Mouse (Mus musculus) small intestine, adult 2 months (tissue): ENCODE data around the gene Rin1. TPM values are rescaled to one million over a fixed set of nuclear protein-coding genes. Genes with fewer than 3 reads are reported as not detected.
A peak's percentile ranks its signal among the peaks of the same experiment; 100 is the strongest.

Source experiments
- H3K27ac ChIP-seq: fragments of 200-500 bp; 2 replicates; pipeline ENCODE4 v1.5.1; 2012; ENCODE audit warnings: low read depth, low read length, control low read depth, inconsistent platforms; ENCODE audit not compliant: insufficient read depth
- H3K27me3 ChIP-seq: fragments of 200-500 bp; 2 replicates; pipeline ENCODE4 v1.6.1; 2012; ENCODE audit warnings: mild to moderate bottlenecking, moderate library complexity, low read length, inconsistent platforms; ENCODE audit not compliant: control insufficient read depth, insufficient read depth
- H3K36me3 ChIP-seq: fragments of 200-500 bp; 2 replicates; pipeline ENCODE4 v1.6.1; 2012; ENCODE audit warnings: mild to moderate bottlenecking, low read length, control low read depth, inconsistent platforms; ENCODE audit not compliant: control insufficient read depth, insufficient read depth
- H3K4me1 ChIP-seq: fragments of 200-500 bp; 2 replicates; pipeline ENCODE4 v1.6.1; 2012; ENCODE audit warnings: low read length, inconsistent platforms, mixed read lengths; ENCODE audit not compliant: control insufficient read depth, insufficient read depth, insufficient read length
- H3K4me3 ChIP-seq: fragments of 200-500 bp; 2 replicates; pipeline ENCODE4 v1.5.1; 2012; ENCODE audit warnings: low read depth, mild to moderate bottlenecking, control low read depth, inconsistent platforms, low read length, moderate library complexity
- CTCF ChIP-seq: fragments of 200-500 bp; IDR thresholded peaks from 2 replicates; pipeline ENCODE4 v1.5.1; 2012; ENCODE audit warnings: low read depth, mild to moderate bottlenecking, control low read depth, inconsistent platforms, low read length, moderate library complexity, mixed read lengths; ENCODE audit not compliant: insufficient replicate concordance, insufficient read length; ENCODE audit errors: extremely low read depth
- POLR2A ChIP-seq: fragments of 200-500 bp; IDR thresholded peaks from 2 replicates; pipeline ENCODE4 v1.6.1; 2012; ENCODE audit warnings: low read depth, mild to moderate bottlenecking, control low read depth, inconsistent platforms, low read length, moderate library complexity
- WGBS: fragments of 180-500 bp; shearing (Covaris S2); methylation state at CpG from one replicate; pipeline ENCODE4 v1.1.7; 2018; 5-methylcytosine and 5-hydroxymethylcytosine counted together
- polyA plus RNA-seq: library from polyadenylated mRNA; depleted of rRNA; stranded (reverse); fragments of >200 nt; gene quantifications from 2 replicates; pipeline ENCODE4 v1.2.3, GENCODE M21; 2012

The Rin1 gene
- polyA plus RNA-seq, 1 experiment, result 8.2 TPM

DNA sequence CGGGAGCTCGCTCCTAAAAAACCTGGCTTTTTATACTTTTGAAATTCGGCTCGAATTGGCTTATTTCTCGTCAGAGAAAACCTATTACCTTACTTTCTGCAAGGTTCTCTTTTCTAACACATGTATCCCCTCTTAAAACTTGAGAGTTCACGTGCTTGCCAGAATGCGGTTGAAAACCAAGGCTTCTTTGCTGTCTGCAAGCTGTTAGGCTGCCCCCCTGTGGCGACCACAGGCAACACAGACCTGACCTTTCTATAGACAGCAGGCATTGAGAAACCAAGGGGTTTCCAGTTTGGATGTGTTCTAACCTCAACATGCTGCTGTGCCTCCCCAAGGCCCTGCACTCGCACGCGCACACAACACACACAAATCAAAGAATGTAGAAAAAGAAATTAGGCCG lies 33.5 kb upstream of the Rin1 start:
- WGBS, result 20% methylated on average over 12 of the region's 12 CpGs
- no peak overlapping the region for H3K27ac ChIP-seq

GRCm38 (mm10) chr19:5017611-5018010 lies 32.7 kb upstream of the Rin1 start:
- no peak overlapping the region for H3K27ac ChIP-seq
- H3K36me3 ChIP-seq, result no peaks in the 10 kb centered on the region
- WGBS, result 81% methylated on average over 4 of the region's 4 CpGs
- no peaks in the 10 kb centered on the region for H3K27me3 ChIP-seq
- TF ChIP-seq POLR2A (no peak), CTCF (no peak)
- no peak overlapping the region for H3K4me3 ChIP-seq
- no peaks in the 10 kb centered on the region for H3K4me1 ChIP-seq

More for the DNA sequence above, 33.5 kb upstream of the Rin1 start:
- no peaks in the 10 kb centered on the region for H3K27me3 ChIP-seq
- H3K36me3 ChIP-seq, result no peaks in the 10 kb centered on the region
- no peaks in the 10 kb centered on the region for H3K4me1 ChIP-seq
- TF ChIP-seq POLR2A (no peak), CTCF (peak; percentile 86; the same call in 1 of the 2 replicates)
- no peak overlapping the region for H3K4me3 ChIP-seq

- TF ChIP-seq CTCF (no peak), POLR2A (no peak)
- Histone ChIP-seq H3K4me3 (no peak overlapping the region), H3K27ac (no peak overlapping the region), H3K36me3 (no peaks in the 10 kb centered on the region), H3K4me1 (no peaks in the 10 kb centered on the region), H3K27me3 (no peaks in the 10 kb centered on the region)
- WGBS, result 78% methylated on average over 3 of the region's 3 CpGs
Measured at GRCm38 (mm10) chr19:5018191-5018590, 32.1 kb upstream of the Rin1 start.

DNA sequence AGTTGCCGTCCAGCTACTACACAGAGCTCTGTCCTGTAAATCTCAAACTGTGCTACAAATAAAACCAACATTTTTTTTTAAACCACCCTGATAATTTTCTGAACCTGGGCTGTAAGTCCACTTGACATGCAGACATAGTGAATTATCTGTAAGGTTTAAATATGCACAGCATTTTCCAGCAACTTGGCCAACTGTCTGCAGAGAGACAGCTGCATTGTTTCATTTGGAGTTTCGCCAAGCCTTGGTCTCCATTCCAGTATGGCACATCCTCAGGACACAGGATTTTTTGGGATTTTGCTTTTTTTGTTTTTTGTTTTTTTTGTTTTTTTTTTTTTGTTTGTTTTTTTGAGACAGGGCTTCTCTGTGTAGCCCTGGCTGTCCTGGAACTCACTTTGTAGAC lies 28.9 kb upstream of the Rin1 start:
- WGBS, result 91% methylated on average over 2 of the region's 2 CpGs
- Histone ChIP-seq H3K27me3 (no peaks in the 10 kb centered on the region), H3K36me3 (no peaks in the 10 kb centered on the region), H3K27ac (no peak overlapping the region), H3K4me3 (no peak overlapping the region), H3K4me1 (peaks cover 5% of the 10 kb centered on the region; the same call in 1 of the 2 replicates)
- TF ChIP-seq POLR2A (no peak), CTCF (no peak)

DNA sequence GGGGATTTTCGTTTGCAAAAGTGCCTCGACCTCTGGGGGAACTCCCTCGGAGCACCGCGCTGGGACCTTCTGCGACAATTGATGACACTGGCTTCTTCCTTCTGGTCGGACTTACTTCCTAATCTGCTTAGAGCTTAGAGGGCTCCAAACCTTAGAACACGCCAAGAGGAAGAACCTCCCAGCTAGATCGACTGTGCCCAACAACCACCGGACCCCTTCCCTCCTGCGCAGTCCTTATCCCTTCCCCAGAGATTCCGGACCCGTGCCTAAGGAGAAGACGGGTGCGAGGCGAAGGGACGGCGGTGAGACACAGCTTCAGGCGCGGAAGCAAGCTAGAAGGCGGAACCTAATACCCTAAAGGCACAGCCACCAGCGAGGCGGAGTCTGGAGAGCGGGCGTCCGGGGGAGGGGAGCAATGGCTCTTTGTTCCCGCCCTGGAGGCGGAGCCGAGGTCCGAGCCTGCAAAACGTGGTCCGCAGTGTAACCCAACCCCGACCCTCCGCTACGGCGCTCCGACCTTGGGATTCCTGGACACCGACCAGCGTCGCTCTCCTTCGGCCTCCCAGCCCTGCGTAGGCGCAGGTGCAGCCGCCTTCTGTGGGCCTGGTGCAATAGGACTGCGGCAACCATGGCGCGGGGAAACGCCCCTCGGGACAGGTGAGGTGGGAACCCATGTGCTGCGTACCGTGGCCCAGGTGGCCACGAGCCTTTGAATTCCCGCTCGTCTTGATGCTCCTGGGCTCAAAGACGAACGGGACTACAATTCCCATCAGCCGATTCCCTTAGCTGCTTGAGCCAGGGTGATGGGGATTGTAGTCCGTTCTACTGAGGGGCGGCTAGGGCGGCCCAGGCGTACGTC lies 26.4 kb upstream of the Rin1 start, which contains the start of gene Slc29a2:
Gene Slc29a2 (plus strand): TSS at position 240 of the 859 bp plus-strand sequence.
- Histone ChIP-seq H3K36me3 (no peaks in the 10 kb centered on the region), H3K27ac (peak within 1 kb of the TSS; percentile 81), H3K4me3 (peak within 1 kb of the TSS; percentile 86), H3K27me3 (no peaks in the 10 kb centered on the region), H3K4me1 (peaks cover 5% of the 10 kb centered on the region; the same call in 1 of the 2 replicates)
- WGBS, result under 1% methylated on average over 62 of the region's 62 CpGs
- peak; percentile 59 for TF ChIP-seq POLR2A
- no peak for TF ChIP-seq CTCF

DNA sequence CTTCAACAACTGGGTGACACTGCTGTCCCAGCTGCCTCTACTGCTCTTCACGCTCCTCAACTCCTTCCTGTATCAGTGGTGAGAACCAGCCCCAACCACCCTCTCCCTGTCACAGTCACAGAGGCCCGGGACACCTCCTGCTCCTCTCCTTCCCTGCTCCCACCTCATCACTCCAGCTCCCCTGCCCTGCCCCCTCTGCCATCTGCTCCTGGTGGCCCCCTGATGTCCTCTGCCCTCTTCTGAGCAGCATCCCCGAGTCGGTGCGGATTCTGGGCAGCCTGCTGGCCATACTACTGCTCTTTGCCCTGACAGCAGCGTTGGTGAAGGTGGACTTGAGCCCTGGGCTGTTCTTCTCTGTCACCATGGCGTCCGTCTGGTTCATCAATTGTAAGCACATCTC lies 24.2 kb upstream of the Rin1 start:
- TF ChIP-seq CTCF, result no peak
- TF ChIP-seq POLR2A, result no peak
- peaks cover 5% of the 10 kb centered on the region; the same call in 1 of the 2 replicates for H3K4me1 ChIP-seq
- no peaks in the 10 kb centered on the region for H3K27me3 ChIP-seq
- no peak overlapping the region for H3K27ac ChIP-seq
- no peak overlapping the region for H3K4me3 ChIP-seq
- no peaks in the 10 kb centered on the region; the same call in 1 of the 2 replicates for H3K36me3 ChIP-seq
- WGBS, result 90% methylated on average over 8 of the region's 8 CpGs

DNA sequence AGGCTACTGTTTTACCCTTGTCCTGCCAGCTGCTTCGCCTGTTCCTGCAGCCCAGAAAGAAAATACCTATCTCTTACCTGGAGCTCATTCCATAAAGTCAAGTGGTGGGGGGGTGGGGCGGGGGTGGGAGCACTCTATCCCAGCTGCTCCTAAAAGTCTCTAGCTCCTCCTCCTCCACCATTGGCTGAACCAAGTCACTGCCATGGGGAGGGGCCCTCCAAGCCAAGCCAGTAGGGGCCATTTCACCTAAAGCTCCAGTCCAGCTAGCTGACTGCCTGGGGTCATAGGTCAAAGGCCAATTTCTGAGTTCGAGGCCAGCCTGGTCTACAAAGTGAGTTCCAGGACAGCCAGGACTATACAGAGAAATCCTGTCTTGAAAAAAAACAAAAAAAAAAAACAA lies 17.6 kb upstream of the Rin1 start:
- Histone ChIP-seq H3K27me3 (no peaks in the 10 kb centered on the region), H3K36me3 (no peaks in the 10 kb centered on the region; the same call in 1 of the 2 replicates), H3K4me1 (no peaks in the 10 kb centered on the region), H3K27ac (no peak overlapping the region), H3K4me3 (no peak overlapping the region)
- TF ChIP-seq POLR2A (no peak), CTCF (no peak)
- 90% methylated on average over 3 of the region's 3 CpGs for WGBS
